Mouse (Mus musculus): ENCODE results near the gene Cyth2.

GRCm38 (mm10) chr7:45815984-45816351 is 1.6 kb upstream of the Cyth2 start:
- TF ChIP-seq NRF1 (IDR thresholded peaks at IDR 0.05; ENCODE audit: low read depth, low read length), result no peak
- no peak for TF ChIP-seq CTCF (conservative IDR thresholded peaks at IDR 0.05 in 1 of 2, IDR thresholded peaks at IDR 0.05 in 1 of 2; ENCODE audit: low read depth in 2 of 2, low read length in 2 of 2)
- no peak for TF ChIP-seq USF1 (IDR thresholded peaks at IDR 0.05; ENCODE audit: low read depth, low read length)
- TF ChIP-seq TCF12 (IDR thresholded peaks at IDR 0.05; ENCODE audit: low read depth, low read length), result no peak
- no peak for TF ChIP-seq MEF2A (IDR thresholded peaks at IDR 0.05; ENCODE audit: borderline replicate concordance, low read depth, low read length)
- no peak for TF ChIP-seq SMC3 (IDR thresholded peaks at IDR 0.05; ENCODE audit: low read depth, low read length)

Measured in CH12.LX (cell line).